Mouse (Mus musculus) common myeloid progenitor, adult 5-6 weeks (primary cell): ENCODE data around the gene Ofcc1. TPM values are rescaled to one million over a fixed set of nuclear protein-coding genes. Genes with fewer than 3 reads are reported as not detected.

Source experiments
- ATAC-seq: replicated peaks from 2 replicates; pipeline ENCODE4 v1.8.0; 2016; ENCODE audit warnings: low read depth, mild to moderate bottlenecking, moderate TSS enrichment, inconsistent platforms; ENCODE audit not compliant: poor library complexity, severe bottlenecking
- total RNA-seq: library from RNA; stranded (forward); fragments of 200-1000, 187-1606 nt; gene quantifications from 2 replicates; pipeline ENCODE4 v1.2.3, GENCODE M21; 2017

The Ofcc1 gene
- total RNA-seq, result 2.0 TPM in 1 of 2 replicates, not detected in the other

GRCm38 (mm10) chr13:40361288-40361687 is at the start of gene Ofcc1:
Ofcc1 (minus strand) TSS chr13:40361450.
- no peak for ATAC-seq

- no peak for ATAC-seq
These were observed 28.9 kb upstream of the Ofcc1 start for GRCm38 (mm10) chr13:40390120-40390519.

DNA sequence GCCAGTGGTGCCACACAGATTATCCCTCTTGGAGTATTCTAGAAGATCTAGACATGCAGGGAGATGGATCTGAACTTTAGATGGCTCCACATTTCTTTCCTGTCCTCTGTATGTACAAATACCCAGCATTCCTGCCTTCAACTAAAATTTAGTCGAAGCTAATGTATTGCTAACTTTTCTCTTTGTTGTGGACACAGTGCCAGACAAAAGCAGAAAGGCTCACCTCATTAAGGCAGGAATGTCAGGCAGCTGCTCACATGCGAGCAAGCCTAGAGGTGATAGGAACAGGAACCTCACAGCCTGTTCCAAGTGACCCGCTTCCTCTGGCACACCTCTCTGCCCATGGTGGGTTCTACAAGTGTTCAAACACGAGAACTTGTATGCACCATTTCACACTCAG is 26.2 kb upstream of the Ofcc1 start:
- no peak for ATAC-seq

DNA sequence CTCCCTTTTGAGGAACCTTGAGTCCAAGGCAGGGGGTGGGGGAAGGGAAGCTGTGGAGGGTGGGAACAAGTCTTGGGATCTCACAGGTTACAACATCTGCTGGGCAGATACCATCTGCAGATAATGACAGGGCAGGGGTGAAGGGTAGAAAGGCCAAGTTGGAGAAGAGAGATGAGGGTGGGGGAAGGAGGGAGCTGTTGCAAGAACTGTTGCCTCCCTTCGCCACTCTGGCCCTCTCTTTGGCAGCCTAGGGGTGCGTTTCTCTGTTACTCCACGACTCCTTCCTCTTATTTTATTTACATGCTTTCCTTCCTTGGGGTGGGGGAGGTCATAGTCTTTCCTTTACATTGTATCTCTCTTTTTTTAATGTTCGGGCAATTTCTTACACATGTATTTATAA is 23.7 kb upstream of the Ofcc1 start:
- no peak for ATAC-seq

DNA sequence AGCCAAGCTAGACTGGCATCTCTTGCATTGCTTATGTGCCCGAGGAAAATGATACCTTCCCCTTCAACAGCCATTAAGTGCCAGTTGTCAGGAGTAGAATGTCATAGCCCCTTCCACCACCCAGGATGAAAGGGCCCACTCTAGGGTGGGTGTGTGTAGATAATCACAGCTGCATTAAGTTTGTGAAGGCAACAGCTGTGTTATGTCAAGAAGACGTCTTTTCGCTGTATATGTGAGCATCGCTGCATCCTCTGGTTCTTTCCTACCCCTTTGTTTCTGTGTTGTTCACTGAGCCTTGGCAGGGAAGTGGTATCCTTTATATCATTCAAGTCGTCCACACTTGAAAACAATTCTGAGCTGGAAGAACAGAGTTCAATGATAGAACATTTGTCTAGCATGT is 15.5 kb upstream of the Ofcc1 start:
- no peak for ATAC-seq

GRCm38 (mm10) chr13:40366762-40367161 is 5.5 kb upstream of the Ofcc1 start:
- ATAC-seq, result no peak

DNA sequence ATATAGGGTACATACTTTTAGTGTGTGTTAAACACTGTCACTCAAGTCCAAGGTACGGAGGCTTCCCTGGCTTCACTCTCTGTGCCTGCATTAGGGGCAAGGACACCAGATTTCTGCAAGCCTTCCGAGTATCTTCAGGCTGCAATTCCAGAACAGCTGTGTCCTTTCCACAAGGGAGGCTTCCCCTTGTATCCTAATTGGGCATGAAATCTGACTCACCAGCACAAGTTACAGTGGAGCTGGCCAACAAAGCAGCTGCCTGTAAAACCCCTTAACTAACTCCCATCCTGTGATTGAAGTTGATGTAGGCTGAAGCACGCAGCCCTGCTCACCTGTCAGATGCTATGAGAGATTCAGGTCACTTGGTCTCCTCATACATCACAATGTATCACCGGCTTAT is 3.6 kb upstream of the Ofcc1 start:
- ATAC-seq, result no peak

- ATAC-seq, result no peak
These were observed 558 bp downstream of the Ofcc1 start for GRCm38 (mm10) chr13:40360692-40361091.

DNA sequence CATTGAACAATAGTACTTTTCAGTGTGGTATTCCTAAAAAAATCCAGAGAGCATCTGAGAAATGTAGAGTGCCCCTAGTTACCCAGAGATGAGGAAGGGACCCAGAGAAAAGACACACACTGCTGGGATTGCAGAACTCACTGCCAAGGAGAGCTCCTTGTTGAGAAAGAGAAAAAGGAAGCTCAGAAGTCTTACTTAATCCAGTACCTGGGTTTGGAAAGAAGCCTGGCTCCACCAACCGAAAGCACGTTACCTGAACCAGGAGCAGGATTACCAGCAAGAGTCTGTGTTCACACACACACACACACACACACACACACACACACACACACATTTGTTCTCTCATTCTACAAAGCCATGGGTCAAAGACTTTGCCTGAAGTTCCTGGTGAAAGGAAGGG is 14.2 kb downstream of the Ofcc1 start:
- ATAC-seq, result no peak

- no peak for ATAC-seq
These were observed 37.9 kb downstream of the Ofcc1 start for GRCm38 (mm10) chr13:40323301-40323700.

DNA sequence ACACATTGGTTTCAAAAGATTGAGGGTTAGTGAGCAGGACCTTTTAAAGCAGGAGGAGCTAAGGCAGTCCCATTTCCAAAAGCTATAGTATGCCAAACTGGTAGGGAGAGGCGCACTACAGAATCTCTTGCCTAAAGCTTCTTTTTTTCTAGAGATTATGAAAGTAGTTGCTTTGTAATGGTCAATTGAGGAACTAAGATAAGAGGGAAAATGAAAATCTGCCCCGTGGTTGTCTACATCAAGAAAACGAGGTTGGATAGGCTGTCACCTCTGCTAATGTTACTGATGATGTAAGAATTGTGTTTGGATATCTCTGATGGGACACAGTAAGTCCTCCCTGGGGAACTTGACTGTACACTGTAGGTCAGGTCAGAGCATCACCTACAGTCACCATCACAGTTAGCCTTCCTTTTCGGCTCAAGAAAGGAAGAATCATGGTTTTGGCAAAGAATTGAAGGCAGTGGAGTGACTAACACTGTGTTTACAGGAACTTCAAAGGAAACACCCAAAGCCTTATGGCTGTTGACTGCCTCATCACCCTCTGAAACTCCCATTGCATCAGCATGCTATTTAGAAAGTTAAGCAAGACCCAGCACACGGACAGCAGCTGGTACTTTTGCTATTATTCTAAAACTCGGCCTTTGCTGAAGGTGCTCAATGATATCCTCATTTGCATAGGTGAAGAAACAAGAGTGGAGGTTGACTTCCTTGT is 40.3 kb downstream of the Ofcc1 start:
- ATAC-seq, result peak; percentile 58; the same call in 1 of the 2 replicates

- ATAC-seq, result 0 out of 2 replicates have a peak, but pooled peaks have one; percentile 18
These were observed 43.5 kb downstream of the Ofcc1 start for GRCm38 (mm10) chr13:40317731-40318130.

- ATAC-seq, result no peak
These were observed 46.0 kb downstream of the Ofcc1 start for GRCm38 (mm10) chr13:40315158-40315792.

DNA sequence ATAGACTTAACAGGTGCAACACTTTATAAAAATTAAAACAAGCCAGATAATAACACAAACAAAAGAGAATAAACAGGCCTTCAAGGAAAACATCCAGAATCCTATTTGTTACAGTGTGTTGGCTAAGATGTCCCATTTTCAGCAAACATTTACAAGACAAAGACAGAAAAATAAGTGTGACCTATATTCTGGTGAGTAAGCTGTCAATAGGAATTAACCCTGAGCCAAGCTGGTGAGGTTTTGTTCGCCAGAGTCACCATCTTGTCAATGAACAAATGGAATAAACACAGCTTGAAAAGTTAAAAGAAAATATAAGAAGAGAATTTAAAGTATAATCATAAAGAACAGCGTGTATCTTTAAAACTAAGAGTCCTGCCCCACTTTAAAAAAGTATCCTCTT is 68.4 kb downstream of the Ofcc1 start:
- ATAC-seq, result no peak

DNA sequence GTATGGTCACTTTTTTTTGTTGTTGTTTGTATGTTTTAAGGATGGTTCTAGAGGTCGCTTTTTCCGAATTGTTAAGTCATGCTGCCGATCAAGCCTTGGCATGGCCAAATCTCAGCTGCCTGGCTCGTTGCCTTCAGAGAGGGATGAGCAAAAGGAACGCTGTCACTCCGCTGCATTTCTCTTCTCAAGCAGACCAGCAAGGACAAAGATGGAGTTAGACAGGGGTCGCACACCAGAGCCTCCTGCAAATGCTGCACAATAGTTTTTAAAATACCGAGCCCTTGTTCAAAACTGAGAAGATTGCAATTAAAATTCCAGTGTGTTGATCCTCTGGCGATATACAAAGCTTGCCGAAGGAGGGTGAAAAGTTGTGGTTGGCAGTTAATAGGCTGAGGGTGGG is 70.4 kb downstream of the Ofcc1 start:
- no peak for ATAC-seq

DNA sequence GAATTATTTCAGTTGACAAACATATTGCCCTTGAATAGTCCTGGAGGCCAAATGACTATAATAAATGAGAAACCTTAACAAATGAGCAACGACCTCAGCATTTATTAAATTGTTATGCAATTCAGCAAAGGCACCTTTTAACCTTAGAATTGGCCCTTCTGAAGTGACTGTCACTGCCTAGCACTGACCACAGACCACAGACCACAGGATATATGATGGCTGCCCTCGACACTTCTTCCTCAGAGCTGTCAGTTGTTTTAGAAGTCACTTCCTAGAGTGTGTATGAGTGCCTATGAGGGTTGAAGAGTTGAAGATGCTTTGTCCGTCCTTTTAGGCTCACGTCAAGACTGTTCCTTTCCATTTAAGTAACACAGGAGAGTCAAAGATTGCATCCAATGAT is 72.6 kb downstream of the Ofcc1 start:
- ATAC-seq, result peak; percentile 92

GRCm38 (mm10) chr13:40287266-40288002 is 73.8 kb downstream of the Ofcc1 start:
- ATAC-seq, result no peak

DNA sequence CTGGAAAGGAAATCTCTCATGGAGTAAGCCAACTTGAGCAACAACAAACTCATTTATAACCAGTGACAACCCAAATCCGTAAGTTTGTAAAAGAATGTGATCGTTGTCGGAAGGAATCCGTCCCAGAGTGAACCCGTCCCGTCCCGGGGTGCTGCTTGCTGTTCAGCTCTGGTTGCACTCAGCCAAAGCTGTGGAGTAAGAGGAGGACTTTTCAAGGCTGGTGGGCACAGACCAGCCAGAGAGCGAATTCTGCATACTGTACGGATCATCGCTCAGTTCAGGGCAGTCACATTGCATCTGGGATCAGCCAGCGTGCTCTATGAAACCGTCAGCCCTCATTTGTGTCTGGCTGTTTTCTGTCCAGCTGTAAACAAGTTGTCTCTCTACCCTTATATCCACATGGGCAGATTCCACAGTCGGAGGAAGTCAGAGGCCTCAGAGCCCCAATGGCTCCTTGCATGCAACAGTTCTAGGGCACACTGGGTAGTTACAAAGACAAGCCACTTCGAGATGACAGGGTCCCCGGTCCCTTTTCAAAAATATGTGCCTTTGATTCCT is 75.9 kb downstream of the Ofcc1 start:
- ATAC-seq, result no peak

DNA sequence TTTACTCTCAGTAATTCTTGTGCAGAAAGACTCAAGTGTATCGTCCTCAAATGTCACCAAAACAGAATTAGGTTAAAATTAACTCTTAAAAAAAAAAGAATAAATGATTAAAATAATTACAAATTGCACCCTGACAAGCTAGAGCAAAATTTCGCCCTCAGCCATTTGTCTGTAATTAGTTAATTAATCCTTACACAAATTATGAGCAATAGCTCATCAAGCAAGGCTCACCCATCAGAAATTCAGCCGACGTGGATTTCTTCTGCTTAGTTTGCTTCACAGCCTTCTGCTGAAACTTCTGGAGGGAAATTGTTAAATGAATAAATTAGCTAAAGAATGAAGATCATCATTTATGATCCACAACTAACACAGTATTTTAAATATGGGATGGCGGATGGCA is 80.6 kb downstream of the Ofcc1 start:
- no peak for ATAC-seq

DNA sequence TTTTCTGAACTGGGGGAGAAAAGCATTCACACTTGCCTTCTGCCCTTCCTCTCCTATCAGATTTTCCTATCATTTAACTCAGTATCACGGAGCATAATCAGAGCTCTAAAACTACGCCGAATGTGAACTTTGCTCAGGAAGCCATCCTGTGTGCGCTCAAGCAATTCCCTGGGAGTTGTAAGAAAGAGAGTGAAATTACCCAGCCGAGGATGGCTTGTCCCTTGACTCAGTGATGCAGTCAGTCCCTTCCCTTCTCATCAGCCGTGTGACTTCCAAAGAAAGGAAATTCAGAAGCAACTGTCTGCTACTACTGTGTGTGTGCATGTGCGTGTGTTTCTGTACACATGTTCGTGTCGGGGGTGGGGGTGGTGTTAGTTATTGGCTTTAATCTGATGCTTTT is 93.7 kb downstream of the Ofcc1 start:
- no peak for ATAC-seq
